Mouse (Mus musculus): ENCODE data around the gene Dsn1. TPM values are rescaled to one million over a fixed set of nuclear protein-coding genes. Genes with fewer than 3 reads are reported as not detected.
A peak's percentile ranks its signal among the peaks of the same experiment; 100 is the strongest.

Dsn1 gene
- polyA plus RNA-seq, 1 experiment from 2014 or later, result 20.4 TPM

DNA sequence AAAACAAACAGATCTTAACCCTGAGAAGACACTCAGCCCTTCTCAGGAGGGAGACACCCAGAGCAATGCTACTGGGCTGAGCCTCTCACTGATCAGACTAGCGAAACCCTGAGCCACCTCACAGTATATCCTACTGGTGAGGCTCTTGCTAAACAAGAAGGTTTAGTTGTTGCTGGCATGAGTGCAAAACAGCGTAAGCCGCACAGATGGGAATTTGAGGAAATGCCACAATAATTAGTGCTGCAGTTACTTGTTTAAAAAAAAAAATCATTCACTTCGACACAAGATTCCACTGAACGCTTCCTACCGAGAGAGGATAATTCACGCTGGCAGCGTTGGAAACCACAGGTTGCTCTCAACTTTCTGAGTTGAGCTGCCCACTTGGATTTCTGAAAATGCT, 36.6 kb upstream of the Dsn1 start:
- H3K27me3 ChIP-seq (ENCODE audit: insufficient read depth, low read length), result no peaks in the 10 kb centered on the region
- H3K9ac ChIP-seq (ENCODE audit: low read depth, low read length), result no peak overlapping the region
- ATAC-seq (replicated peaks; ENCODE audit: low FRiP score, low read depth) (no peak), DNase-seq (ENCODE audit: low spot score) (no peak)
- no peak for TF ChIP-seq CTCF (IDR thresholded peaks at IDR 0.05; ENCODE audit: low read depth)
- H3K36me3 ChIP-seq (ENCODE audit: insufficient read depth, low read length), result peaks cover 43% of the 10 kb centered on the region
- no peak overlapping the region for H3K4me2 ChIP-seq (ENCODE audit: low read length)
- WGBS, result 82% methylated on average over 8 of the region's 8 CpGs
- no peaks in the 10 kb centered on the region for H3K4me1 ChIP-seq (replicated peaks; ENCODE audit: insufficient read depth, low read length)
- no peaks in the 10 kb centered on the region for H3K9me3 ChIP-seq (replicated peaks; ENCODE audit: low read length)
- no peak overlapping the region for H3K4me3 ChIP-seq (replicated peaks; ENCODE audit: low read depth, low read length)
- no peak overlapping the region for H3K27ac ChIP-seq

DNA sequence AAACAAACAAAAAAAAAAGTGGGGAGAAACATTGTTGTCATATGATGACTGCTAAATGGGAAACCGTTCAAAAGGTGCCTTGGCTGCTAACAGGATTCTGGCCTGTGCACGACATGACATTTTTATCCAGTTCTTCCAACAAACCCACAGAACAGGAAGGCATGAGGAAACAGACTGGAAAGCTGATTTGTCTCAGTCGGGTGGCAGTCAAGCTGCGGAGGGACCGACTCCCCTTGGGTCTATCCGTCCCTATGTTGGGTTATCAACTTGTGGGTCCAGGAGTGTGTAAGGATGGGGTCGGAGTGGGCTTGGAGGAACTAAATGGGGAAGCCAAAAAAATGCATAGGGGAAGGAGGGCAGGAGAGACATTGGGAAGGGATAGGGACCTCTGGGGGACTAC, 34.5 kb upstream of the Dsn1 start:
- no peaks in the 10 kb centered on the region for H3K4me1 ChIP-seq (replicated peaks; ENCODE audit: insufficient read depth, low read length)
- H3K4me3 ChIP-seq (replicated peaks; ENCODE audit: low read depth, low read length), result no peak overlapping the region
- no peak for TF ChIP-seq CTCF (IDR thresholded peaks at IDR 0.05; ENCODE audit: low read depth)
- no peak overlapping the region for H3K9ac ChIP-seq (ENCODE audit: low read depth, low read length)
- no peaks in the 10 kb centered on the region for H3K27me3 ChIP-seq (ENCODE audit: insufficient read depth, low read length)
- DNase-seq (ENCODE audit: low spot score), result no peak
- no peak overlapping the region for H3K4me2 ChIP-seq (ENCODE audit: low read length)
- H3K36me3 ChIP-seq (ENCODE audit: insufficient read depth, low read length), result peaks cover 44% of the 10 kb centered on the region
- ATAC-seq (replicated peaks; ENCODE audit: low FRiP score, low read depth), result no peak
- H3K27ac ChIP-seq, result no peak overlapping the region
- H3K9me3 ChIP-seq (replicated peaks; ENCODE audit: low read length), result no peaks in the 10 kb centered on the region
- 84% methylated on average over 7 of the region's 7 CpGs for WGBS

DNA sequence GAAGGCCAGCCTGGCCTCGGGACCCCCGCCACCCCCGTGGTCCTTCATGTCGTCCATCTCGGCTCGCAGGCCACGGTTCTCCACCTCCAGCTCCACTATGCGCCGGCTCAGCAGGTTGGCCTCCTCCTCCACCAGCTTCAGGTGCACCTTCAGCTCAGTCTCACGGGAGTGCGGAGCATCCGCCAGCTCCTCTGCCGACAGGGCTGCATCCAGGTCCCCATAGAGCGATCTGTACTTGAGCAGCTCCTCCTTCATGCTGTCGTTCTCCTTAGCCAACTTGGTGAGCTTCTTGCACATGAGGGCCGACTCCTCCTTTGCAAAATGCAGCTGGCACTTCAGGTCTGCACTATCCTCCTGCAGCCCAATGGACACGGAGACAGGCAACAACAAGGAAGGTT, 33.7 kb upstream of the Dsn1 start:
- Histone ChIP-seq H3K4me3 (replicated peaks; ENCODE audit: low read depth, low read length) (no peak overlapping the region), H3K9me3 (replicated peaks; ENCODE audit: low read length) (no peaks in the 10 kb centered on the region), H3K4me2 (ENCODE audit: low read length) (no peak overlapping the region), H3K4me1 (replicated peaks; ENCODE audit: insufficient read depth, low read length) (no peaks in the 10 kb centered on the region), H3K27ac (no peak overlapping the region), H3K36me3 (ENCODE audit: insufficient read depth, low read length) (peaks cover 39% of the 10 kb centered on the region), H3K27me3 (ENCODE audit: insufficient read depth, low read length) (no peaks in the 10 kb centered on the region), H3K9ac (ENCODE audit: low read depth, low read length) (no peak overlapping the region)
- ATAC-seq (replicated peaks; ENCODE audit: low FRiP score, low read depth), result 0 out of 2 replicates have a peak, but pooled peaks have one; percentile 3
- WGBS, result 84% methylated on average over 17 of the region's 17 CpGs
- no peak for TF ChIP-seq CTCF (IDR thresholded peaks at IDR 0.05; ENCODE audit: low read depth)
- DNase-seq (ENCODE audit: low spot score), result no peak

DNA sequence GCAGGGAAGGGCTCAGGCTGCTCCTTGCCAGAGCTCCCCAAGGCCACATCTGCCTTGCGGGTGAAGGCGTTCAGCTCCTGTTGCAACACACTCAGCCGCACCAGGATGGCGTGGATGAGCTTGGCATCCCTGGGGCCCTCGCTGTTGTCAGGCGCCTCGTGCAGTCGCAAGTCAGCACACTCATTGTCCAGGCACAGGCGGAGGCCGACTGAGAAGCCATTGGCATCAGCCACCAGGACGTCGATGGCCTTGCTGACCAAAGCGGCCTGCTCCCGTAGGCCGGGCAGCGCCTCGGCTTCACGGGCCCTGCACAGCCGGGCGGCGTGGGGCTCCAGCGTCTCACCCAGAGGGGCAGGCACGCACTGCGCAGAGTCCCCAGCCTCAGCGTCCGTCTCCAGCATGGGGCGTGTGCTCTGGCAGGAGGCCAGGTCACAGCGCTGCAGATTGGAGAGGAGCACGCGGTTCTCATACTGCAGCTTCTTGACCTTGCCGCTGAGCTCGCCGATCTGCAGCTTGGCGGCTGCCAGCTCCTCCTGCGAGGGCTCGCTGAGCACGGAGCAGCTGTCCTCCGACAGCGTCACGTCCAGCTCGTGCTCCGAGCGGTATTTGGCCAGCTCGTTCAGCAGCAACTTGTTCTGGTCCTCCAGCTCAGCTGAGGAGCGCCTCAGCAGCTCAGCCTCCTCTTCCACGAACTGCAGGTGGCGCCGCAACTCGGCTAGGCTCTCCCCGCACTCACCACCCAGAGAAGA, 33.1 kb upstream of the Dsn1 start:
- H3K27me3 ChIP-seq (ENCODE audit: insufficient read depth, low read length), result no peaks in the 10 kb centered on the region
- no peak overlapping the region for H3K27ac ChIP-seq
- H3K4me2 ChIP-seq (ENCODE audit: low read length), result no peak overlapping the region
- DNase-seq (ENCODE audit: low spot score) (no peak), ATAC-seq (replicated peaks; ENCODE audit: low FRiP score, low read depth) (0 out of 2 replicates have a peak, but pooled peaks have one; percentile 36)
- H3K9me3 ChIP-seq (replicated peaks; ENCODE audit: low read length), result no peaks in the 10 kb centered on the region
- peaks cover 39% of the 10 kb centered on the region for H3K36me3 ChIP-seq (ENCODE audit: insufficient read depth, low read length)
- no peak overlapping the region for H3K9ac ChIP-seq (ENCODE audit: low read depth, low read length)
- TF ChIP-seq CTCF (IDR thresholded peaks at IDR 0.05; ENCODE audit: low read depth), result peak; percentile 21; the same call in 1 of the 2 replicates
- 87% methylated on average over 50 of the region's 50 CpGs for WGBS
- no peak overlapping the region for H3K4me3 ChIP-seq (replicated peaks; ENCODE audit: low read depth, low read length)
- H3K4me1 ChIP-seq (replicated peaks; ENCODE audit: insufficient read depth, low read length), result no peaks in the 10 kb centered on the region

DNA sequence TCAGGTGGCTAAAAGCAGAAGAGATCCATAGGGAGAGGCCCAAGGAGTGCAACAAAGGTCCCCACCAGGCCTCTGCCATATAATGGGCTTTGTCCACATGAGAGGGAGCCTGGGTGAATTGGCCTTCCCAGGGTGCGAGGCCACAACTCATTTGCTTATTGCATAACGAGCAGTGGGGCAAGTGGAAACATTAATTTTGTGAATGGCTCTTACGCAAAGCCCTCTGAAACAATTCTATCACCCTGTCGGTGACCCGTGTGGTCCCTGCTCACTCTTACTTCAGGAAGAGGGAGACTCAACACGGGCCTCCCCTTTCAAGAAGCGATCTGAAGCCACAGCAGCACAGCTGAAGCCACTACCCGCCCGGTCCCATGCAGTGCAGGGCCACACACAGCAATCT, 30.3 kb upstream of the Dsn1 start:
- DNase-seq (ENCODE audit: low spot score), result no peak
- 81% methylated on average over 9 of the region's 9 CpGs for WGBS
- no peak for TF ChIP-seq CTCF (IDR thresholded peaks at IDR 0.05; ENCODE audit: low read depth)

DNA sequence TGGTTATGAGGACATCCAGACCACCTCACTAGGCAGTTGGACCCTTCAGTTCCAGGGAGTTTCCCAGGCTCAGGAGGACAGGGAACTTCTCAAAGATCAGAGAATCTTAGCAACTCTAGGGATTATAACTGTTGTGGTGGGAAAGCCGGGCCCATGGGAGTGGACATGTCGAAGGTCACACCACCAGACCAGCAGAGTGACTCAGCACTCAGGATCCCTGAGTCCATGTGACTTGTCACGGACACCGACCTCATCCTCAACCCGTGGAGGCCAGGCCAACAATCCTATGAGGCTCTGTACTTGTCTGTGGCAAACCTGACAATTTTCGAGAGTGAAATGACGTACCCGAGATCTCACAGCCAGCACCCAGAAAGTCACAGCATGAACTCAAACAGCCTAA, 29.4 kb upstream of the Dsn1 start:
- Histone ChIP-seq H3K27me3 (ENCODE audit: insufficient read depth, low read length) (no peaks in the 10 kb centered on the region), H3K36me3 (ENCODE audit: insufficient read depth, low read length) (peaks cover 45% of the 10 kb centered on the region), H3K4me2 (ENCODE audit: low read length) (no peak overlapping the region), H3K4me3 (replicated peaks; ENCODE audit: low read depth, low read length) (no peak overlapping the region), H3K27ac (no peak overlapping the region), H3K9ac (ENCODE audit: low read depth, low read length) (no peak overlapping the region), H3K9me3 (replicated peaks; ENCODE audit: low read length) (no peaks in the 10 kb centered on the region), H3K4me1 (replicated peaks; ENCODE audit: insufficient read depth, low read length) (no peaks in the 10 kb centered on the region)
- 89% methylated on average over 8 of the region's 8 CpGs for WGBS
- no peak for TF ChIP-seq CTCF (IDR thresholded peaks at IDR 0.05; ENCODE audit: low read depth)
- ATAC-seq (replicated peaks; ENCODE audit: low FRiP score, low read depth) (no peak), DNase-seq (ENCODE audit: low spot score) (no peak)

More for the DNA sequence above, 30.3 kb upstream of the Dsn1 start:
- Histone ChIP-seq H3K4me1 (replicated peaks; ENCODE audit: insufficient read depth, low read length) (no peaks in the 10 kb centered on the region), H3K27ac (no peak overlapping the region), H3K4me3 (replicated peaks; ENCODE audit: low read depth, low read length) (no peak overlapping the region), H3K4me2 (ENCODE audit: low read length) (no peak overlapping the region), H3K27me3 (ENCODE audit: insufficient read depth, low read length) (no peaks in the 10 kb centered on the region), H3K36me3 (ENCODE audit: insufficient read depth, low read length) (peaks cover 45% of the 10 kb centered on the region), H3K9ac (ENCODE audit: low read depth, low read length) (no peak overlapping the region), H3K9me3 (replicated peaks; ENCODE audit: low read length) (no peaks in the 10 kb centered on the region)
- ATAC-seq (replicated peaks; ENCODE audit: low FRiP score, low read depth), result no peak
